Mouse (Mus musculus): ENCODE measurements around the gene Cc2d1b.

DNA sequence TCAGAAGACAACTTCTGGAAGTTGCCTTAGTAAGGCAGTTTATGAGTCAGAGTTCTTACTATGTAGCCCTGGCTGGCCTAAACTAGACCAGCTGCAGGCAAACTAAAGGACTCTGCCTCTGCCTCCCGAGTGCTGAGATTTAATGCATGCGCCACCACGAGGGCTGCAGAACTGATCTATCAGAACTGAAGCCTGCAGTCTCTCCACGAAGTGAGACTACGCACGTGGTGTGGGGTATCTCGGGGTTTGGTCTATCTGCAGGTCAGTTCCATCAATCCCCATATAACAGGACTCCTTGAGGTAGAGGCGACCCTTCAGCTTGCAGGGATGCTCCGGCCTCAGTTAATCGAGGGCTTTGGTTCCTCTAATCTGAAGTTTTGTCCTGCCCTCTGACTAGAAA is 575 bp upstream of the Cc2d1b start:
- TF ChIP-seq CTCF (IDR thresholded peaks at IDR 0.05; ENCODE audit: insufficient read depth, low read depth, low read length) (no peak), POLR2A (IDR thresholded peaks at IDR 0.05; ENCODE audit: insufficient read depth, low read depth, low read length) (no peak)

Measured in olfactory bulb, adult 2 months (tissue).